Mouse (Mus musculus) kidney, adult 2 months (tissue): ENCODE measurements at regions not wholly inside any gene's neighbourhood (a gene's known extent, or its start where the extent isn't known, plus 50 kb on each side); places are given as distances from the start of the nearest gene placed in this dataset.

Source experiments
- CTCF ChIP-seq: fragments of 200-500 bp; conservative IDR thresholded peaks from 2 replicates; pipeline ENCODE4 v1.5.1; 2011; ENCODE audit warnings: low read depth, mild to moderate bottlenecking, control low read depth, low read length, moderate library complexity, mixed read lengths; ENCODE audit not compliant: insufficient read depth, insufficient read length
- POLR2A ChIP-seq: fragments of 200-500 bp; IDR thresholded peaks from one replicate; pipeline ENCODE4 v1.6.1; 2011; ENCODE audit warnings: low read depth, low read length, control low read depth

GRCm38 (mm10) chr4:23607348-23607747 is 888.9 kb upstream of the Mms22l start:
- no peak for TF ChIP-seq CTCF
- no peak for TF ChIP-seq POLR2A
